Mouse (Mus musculus): ENCODE data around the gene Gm42420. TPM values are rescaled to one million over a fixed set of nuclear protein-coding genes. Genes with fewer than 3 reads are reported as not detected.

Gene Gm42420
- polyA plus RNA-seq, 2 experiments from 2014 or later: 2.4 TPM; not detected in 1

DNA sequence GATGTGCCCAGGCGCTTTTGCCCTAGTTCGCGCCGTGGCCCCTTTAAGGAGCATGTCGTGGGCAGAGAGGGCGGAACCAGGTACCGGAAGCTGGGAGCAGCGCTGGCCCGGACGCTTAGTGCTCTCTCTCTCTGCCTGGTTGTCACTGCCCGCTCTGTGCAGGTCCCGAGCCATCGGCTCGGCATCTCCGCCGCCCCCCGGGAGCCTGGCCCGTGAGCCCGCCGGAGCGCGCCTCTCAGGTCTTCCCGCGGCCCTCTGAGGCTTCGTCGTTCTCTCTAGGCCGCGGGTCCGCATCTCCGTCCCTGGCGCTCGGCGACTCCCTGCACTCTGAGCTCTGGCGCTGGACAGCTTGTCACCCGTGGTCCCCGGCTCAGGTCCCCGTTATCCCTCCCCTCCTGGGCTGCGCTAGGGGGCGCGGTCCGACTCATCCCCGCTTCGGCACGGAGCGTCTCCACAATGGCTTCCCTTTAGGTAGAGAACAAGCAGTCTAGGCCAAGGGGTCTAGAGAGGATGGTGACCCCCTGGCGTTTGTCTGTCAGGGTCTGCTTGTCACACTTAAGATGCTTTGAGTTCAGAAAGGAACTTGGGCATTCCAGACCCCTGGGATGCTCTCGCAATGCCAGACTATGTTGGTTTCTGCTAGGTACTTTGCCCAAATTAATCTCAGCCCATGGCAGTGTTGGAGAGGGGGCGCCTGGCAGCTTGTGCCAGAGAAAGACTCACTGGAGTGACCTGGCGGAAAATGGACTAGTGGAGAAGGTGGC is 11.6 kb upstream of the Gm42420 start, which contains the start of gene Adck2:
Gene Adck2, plus strand, starts transcription at position 83 of the 764 bp plus-strand sequence.
- ATAC-seq: peak; percentile 99

DNA sequence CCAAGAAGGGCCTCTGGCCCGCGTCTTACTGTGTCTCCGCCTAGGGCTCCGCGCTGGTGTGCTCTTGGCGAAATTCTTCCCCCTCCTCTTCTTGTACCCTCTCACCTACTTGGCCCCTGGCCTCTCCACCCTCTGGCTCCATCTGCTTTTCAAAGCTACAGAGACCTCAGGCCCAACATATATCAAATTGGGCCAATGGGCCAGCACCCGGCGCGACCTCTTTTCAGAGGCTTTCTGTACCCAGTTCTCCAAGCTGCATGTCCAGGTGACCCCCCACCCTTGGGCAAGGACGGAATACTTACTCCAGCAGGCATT is 11.0 kb upstream of the Gm42420 start:
- ATAC-seq: no peak

DNA sequence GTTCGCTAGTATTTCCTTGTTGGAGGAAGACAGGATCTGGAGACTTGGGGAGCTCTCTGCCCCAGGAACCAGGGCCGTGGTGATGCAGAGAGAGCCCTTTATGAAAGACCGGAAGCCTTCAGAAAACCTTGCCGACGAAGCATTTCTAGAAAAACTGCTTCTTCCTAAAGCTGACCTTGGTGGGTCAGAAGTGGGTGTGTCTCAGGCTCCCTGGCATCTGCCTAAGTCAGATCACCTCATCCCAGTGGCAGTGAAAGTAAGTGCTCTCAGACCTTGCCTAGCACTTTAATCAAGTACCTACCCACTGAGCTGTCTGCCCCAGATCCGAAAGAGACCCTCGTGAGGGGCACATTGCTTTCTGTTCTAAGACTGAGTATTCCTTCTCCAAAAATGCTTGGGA is 10.6 kb upstream of the Gm42420 start:
- ATAC-seq: no peak

DNA sequence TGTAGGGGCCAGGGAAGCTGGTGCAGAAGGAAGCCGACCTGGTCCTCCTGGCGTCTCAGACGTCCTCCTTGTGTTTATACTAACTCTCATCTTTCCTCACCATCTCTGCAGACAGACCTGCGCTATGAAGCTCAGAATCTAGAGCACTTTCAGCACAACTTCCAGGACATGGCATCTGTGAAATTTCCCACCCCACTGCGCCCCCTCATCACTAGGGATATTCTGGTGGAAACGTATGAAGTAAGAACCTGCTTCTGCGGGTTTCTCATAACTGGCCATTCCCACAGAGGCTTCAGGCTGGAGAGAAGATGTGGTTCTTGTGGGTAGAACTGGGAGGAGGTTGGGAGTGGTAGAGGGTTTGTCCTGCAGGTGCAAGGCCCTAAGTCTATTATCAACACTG is 6.0 kb upstream of the Gm42420 start:
- no peak for ATAC-seq

DNA sequence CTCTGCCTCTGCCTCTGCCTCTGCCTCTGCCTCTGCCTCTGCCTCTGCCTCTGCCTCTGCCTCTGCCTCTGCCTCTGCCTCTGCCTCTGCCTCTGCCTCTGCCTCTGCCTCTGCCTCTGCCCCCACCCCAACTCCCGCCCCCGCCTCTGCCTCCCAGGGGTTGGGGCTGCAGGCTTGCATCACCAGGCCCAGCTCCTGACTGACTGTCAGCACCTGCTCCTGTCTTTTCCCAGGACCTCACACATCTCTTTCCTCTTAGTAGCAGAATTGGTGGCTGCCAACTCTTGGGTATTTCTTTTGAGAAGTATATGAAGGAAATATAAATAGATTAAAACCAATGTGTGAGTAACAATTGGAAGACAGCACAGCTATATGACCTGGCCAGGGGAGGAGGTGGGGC is 5.0 kb upstream of the Gm42420 start:
- ATAC-seq: no peak

DNA sequence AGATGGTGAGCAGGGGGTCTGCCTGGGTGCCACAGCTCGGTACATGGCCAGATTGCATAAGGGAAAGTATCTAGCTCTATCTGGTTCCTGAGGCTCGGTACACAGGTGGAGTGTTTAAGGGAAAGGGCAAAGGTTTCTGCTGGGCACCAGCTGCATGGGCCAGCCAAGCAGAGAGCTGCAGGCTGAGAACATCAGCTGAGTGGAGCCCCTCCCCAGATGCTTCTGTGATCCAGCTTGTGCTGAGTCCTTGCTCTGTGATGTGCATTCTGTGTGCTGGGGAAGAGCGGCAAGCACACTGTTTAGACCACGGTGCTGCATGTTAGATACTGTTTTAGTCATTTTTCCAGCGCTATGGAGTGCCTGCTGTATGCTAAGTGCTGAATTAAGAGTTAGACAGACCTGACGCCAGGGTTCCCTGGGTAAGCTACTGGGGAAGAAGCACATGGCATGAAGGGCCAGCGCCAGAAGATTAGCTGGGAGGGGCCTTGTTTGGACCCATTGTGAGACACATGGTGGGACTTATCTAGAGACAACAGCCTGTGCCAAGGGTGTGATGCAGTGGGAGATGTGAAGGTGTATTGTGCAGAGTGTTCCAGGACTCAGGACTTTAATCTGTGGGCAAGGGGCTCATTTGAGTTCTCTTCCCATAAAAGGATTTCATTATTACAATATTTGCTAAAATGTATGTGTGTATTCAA is 4.3 kb upstream of the Gm42420 start:
- no peak for ATAC-seq

DNA sequence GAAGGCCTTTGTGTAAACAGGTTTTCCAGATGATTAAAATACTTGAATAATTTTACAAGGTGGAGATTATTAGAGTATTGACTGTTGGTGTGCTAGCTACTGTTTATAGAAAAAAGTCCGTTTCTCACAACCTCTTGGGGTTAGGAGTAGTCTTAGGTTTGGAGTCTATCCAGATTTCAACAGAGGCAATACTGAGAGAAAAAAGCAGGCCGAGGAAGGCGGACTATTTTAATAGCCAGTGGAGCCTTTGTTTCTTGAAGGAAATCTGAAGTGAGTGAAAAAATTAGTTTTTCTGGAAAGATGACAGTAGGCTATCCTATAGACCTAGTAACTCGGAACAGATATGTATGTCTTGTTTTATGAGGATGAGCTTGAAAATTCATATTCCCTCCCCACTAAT is 5.9 kb downstream of the Gm42420 start:
- ATAC-seq: no peak

DNA sequence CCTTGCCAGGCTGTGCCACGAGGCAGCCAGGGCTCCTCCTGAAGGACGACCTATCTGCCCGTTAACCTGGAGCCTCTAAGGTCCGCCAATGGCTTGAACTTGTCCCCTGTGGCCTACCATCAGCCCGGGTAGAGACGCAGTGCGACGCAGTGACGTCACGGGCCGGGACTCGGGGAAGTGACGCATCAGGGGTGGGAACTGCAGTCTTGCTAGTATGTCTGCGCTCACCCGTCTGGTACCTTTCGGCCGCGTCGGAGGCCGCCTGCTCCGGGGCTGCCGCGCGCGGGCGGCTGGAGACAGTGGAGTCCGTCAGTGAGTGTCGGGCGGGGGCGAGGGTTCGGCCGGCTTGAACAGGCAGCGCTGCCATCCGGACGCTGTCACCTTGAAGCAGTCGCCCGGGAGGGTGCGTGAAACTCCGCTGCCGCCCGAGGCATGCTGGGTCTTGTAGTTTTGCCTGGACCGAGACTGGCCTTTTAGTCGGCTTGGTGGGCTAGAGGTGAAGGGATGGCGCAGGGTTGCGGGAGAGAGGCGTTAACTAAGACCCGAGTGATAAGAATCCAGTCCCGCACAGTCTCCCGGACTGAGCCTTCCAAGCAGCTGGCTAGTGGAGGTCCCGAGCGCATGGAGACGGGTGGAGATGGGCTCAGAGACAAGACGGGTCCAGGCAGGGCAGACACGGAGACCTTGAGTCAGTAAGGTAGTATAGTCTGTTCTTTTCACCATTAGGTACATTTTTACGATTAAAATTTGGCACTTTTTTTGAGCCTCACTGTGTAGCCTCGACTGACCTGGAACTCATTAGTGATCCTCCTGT is 7.1 kb downstream of the Gm42420 start, which contains the start of gene Ndufb2:
Gene Ndufb2, plus strand, starts transcription at position 174 of the 814 bp plus-strand sequence.
- ATAC-seq: peak; percentile 99

DNA sequence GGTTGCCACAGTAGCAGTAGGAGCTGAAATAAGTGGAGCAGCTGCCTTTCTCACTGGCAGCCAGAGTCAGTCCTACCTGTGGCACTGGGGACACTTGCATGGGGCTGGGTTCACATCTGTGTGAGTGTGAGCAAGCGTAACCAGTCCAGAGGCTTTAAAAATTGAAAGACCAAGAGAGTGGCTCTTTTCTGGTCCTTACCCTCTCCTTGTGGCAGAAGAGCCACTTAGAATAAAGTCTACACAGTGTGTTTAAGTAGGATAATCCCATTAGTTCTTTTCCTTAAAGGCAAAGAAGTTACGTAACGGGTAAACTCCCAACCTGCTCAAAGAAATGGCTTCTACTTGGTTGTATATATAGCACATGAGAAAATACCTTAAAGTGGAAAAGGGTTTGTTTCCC is 15.3 kb downstream of the Gm42420 start:
- ATAC-seq: no peak

DNA sequence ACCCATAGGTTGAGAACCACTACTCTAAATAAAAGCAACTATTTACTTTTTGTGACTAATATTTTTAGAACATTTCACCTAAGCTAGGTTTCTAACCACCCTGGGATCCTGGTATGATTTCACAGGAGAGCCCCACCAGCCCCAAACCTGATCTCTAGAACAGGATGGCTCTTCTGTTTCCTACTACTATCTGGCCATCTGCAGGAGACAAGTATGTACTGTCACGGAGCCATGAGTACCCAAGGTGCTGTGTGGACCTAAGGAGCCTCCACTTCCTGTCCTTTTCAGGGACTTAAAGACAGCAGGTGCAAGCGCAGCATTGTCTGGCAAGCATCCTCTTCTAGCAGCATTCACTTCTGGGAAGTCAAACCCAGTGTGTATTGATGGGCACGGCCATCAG is 16.3 kb downstream of the Gm42420 start:
- no peak for ATAC-seq

DNA sequence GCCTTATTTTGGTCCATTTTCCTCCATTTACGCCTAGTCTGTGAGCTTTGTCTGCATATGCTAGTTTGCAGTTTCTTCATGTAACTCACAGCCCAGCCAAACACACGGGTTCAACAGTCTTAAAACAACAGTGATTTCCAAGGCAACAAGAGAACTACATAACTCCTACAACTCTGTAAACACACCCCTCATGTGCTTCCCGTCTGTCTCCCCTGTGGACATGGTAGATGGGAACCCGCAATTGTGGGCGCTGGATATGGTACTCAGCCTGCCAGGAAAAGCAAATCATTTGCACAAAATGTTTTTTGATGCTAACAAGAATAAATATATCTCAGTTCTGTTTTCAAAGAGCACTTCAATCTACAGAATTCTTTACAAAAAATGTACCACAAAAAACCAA is 19.0 kb downstream of the Gm42420 start:
- no peak for ATAC-seq

DNA sequence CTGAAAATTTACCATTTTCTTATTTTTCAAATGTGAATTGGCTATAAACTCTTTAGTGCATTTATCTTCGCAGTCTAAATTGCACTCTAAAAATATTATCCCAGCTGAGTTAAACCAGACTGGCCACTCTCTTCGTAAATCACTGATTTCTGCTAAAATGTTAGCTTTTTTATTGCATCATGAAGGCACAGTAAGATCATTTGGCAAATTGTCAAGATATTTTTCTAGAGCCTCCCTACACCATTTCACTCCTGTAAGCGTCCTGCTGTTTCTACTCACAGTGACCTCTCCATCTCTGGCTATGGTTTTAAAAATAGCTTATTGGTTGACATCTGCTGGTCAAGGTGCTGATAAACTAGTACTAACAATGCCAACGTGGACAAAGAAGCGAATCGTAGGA is 20.5 kb downstream of the Gm42420 start:
- ATAC-seq: no peak

DNA sequence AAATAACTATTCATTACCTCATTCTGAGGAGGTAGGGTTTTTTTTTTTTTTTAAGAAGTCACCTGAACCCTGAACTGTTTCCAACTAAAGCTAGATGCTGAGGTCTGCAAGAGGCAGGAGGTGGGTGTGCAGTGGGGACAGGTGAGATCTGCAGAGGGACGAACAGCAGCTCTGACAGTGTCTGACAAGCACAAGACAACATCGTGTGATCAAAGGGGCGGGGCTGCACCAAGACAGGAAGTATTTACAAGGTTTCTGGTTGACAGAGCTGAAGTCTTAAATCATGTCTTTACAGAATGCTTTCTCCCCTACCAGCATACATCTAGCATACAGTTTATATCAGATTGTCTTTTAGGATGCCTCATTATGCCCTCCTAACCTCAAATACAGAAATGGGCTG is 21.3 kb downstream of the Gm42420 start:
- peak; percentile 96 for ATAC-seq

DNA sequence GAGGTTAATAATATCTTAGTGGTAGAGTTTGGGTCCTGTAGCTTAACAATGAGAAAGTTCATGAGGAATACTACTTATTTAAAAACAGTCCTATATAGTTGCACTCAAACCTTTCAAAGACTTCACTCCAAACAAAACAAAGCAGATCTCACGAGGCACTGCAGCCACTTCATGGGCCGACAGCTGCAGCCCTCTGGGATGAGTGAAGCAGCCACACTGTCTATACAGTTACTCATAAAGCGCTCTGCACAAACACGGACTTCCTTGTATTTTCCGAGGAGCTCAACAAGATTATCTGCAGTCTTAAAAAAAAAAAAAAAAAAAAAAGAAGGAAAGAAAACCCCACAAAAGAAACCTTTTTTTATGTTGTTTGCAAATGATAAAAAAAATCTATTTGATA is 21.8 kb downstream of the Gm42420 start:
- ATAC-seq: no peak

DNA sequence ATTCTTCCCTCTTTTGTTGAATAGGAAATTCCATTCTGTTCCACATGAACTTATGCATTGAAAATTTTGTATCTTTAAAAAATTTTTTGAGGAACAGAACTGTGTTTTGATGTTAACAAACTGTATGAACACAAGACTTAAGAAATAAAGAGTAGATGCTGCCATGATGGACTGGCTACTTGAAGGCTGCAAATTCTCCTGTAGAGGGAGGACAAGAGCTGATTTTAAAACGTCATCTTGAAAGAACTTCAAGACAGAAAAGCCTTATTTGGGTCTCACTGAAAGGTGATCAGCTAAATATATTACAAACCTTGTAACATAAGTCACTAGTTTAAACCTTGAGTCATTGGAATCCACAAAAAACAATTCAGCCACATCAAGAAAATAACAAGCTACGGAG is 24.7 kb downstream of the Gm42420 start:
- no peak for ATAC-seq

DNA sequence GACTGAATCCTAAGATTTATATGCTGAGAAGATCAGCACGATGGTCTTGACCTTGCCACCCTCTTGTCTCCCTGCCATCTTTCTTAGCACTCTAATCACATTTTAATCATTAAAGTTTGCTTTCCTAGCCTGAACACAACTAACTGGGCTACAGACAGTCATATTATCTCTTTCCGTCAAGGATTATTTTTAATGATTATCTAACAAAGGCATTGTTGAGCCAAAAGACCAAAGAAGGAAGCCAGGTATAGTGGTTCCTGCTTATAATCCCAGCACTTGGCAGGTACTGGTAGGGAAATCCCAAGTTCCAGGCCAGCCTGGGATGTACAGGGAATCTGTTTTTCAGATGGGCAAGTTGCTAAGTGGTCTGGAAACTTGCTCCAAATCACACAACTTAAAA is 25.7 kb downstream of the Gm42420 start:
- no peak for ATAC-seq

Other genes with a start within 250 kb of the Gm42420 start
- gene Slc37a3, start 208.1 kb upstream of the Gm42420 start, polyA plus RNA-seq (2017; shearing (Covaris generic)): 10 to 100 TPM; 41.2 to 43.6 TPM
- gene Rab19, start 204.6 kb upstream of the Gm42420 start, polyA plus RNA-seq (2017; shearing (Covaris generic)): 10 to 100 TPM; 64.0 to 72.1 TPM
- gene Mkrn1, start 165.3 kb upstream of the Gm42420 start, polyA plus RNA-seq (2017; shearing (Covaris generic)): 10 to 100 TPM; 58.4 to 63.4 TPM
- 1 to 10 TPM in 1 of 2 experiments, not detected in 1; 1.3 TPM for gene Dennd2a, start 27.9 kb upstream of the Gm42420 start, polyA plus RNA-seq (2017; shearing (Covaris generic))
- gene Adck2, start 11.9 kb upstream of the Gm42420 start, polyA plus RNA-seq (2017; shearing (Covaris generic)): 10 to 100 TPM; 21.6 to 27.7 TPM
- gene Ndufb2, start 6.8 kb downstream of the Gm42420 start, polyA plus RNA-seq (2017; shearing (Covaris generic)): 10 to 100 TPM; 91.9 to 92.5 TPM
- 10 to 100 TPM; 15.0 to 15.6 TPM for gene Braf, start 139.7 kb downstream of the Gm42420 start, polyA plus RNA-seq (2017; shearing (Covaris generic))
- 100 to 1,000 TPM; 166 to 224 TPM for gene Mrps33, start 225.2 kb downstream of the Gm42420 start, polyA plus RNA-seq (2017; shearing (Covaris generic))